Mouse (Mus musculus) cerebellum, postnatal 36 days (tissue): ENCODE results near the gene Gm10147.
"Not testable (repeated sequence)": the region's sequence is repeated elsewhere in the genome, so short reads cannot be mapped to it uniquely, and the experiment has no call there.

Experiments
- DNase-seq, 2 experiments: peaks; one replicate each; pipeline ENCODE4 v3.0.0; 2021 to 2022; ENCODE audit warnings: mixed read lengths in 2 of 2

Gm10147 gene

GRCm38 (mm10) chrX:28607742-28608141 is at the start of gene Gm10147:
Gene Gm10147 (minus strand): TSS chrX:28607842.
- not testable (repeated sequence) for DNase-seq
